Mouse (Mus musculus) layer of hippocampus, postnatal 14 days (tissue): ENCODE results near the gene Frmd5. TPM values are rescaled to one million over a fixed set of nuclear protein-coding genes. Genes with fewer than 3 reads are reported as not detected.
A peak's percentile ranks its signal among the peaks of the same experiment; 100 is the strongest.
"Not testable (repeated sequence)": the region's sequence is repeated elsewhere in the genome, so short reads cannot be mapped to it uniquely, and the experiment has no call there.

ENCODE experiments used
- DNase-seq, 2 experiments: peaks; one replicate each; pipeline ENCODE4 v3.0.0; 2021 to 2022; ENCODE audit warnings: low spot score in 2 of 2, mixed read lengths in 1 of 2
- total RNA-seq, 2 experiments: library from RNA; stranded (reverse); gene quantifications; 2 replicates each; pipeline ENCODE4 v1.2.3; 2021

Gene Frmd5
- total RNA-seq, 2 experiments from 2014 or later: 32.8 to 33.8 TPM

GRCm38 (mm10) chr2:121582809-121583376 is 224.0 kb downstream of the Frmd5 start:
- DNase-seq: peak in 1 of 2 experiments; percentile 24

- no peak for DNase-seq
Observed at GRCm38 (mm10) chr2:121575741-121576201, 231.1 kb downstream of the Frmd5 start.

- no peak for DNase-seq
Observed at GRCm38 (mm10) chr2:121574066-121574630, 232.7 kb downstream of the Frmd5 start.

GRCm38 (mm10) chr2:121571780-121572179 is 235.1 kb downstream of the Frmd5 start:
- peak; percentile 84 to 94 for DNase-seq

GRCm38 (mm10) chr2:121570999-121571655 is 235.8 kb downstream of the Frmd5 start:
- peak in 1 of 2 experiments; percentile 23 for DNase-seq

GRCm38 (mm10) chr2:121570049-121570448 is 236.8 kb downstream of the Frmd5 start:
- no peak for DNase-seq

GRCm38 (mm10) chr2:121565911-121566310 is 241.0 kb downstream of the Frmd5 start:
- no peak for DNase-seq

GRCm38 (mm10) chr2:121563117-121563516 is 243.8 kb downstream of the Frmd5 start:
- DNase-seq: no peak

GRCm38 (mm10) chr2:121551271-121551670 is 255.6 kb downstream of the Frmd5 start:
- no peak for DNase-seq

- no peak for DNase-seq
Observed at GRCm38 (mm10) chr2:121549630-121550029, 257.3 kb downstream of the Frmd5 start.

GRCm38 (mm10) chr2:121544829-121545228 is 262.1 kb downstream of the Frmd5 start:
- no peak for DNase-seq

- DNase-seq: no peak
Observed at GRCm38 (mm10) chr2:121525056-121525455, 281.8 kb downstream of the Frmd5 start.

- not testable (repeated sequence) for DNase-seq
Observed at GRCm38 (mm10) chr2:121522830-121523229, 284.1 kb downstream of the Frmd5 start.

- no peak for DNase-seq
Observed at GRCm38 (mm10) chr2:121522006-121522405, 284.9 kb downstream of the Frmd5 start.

GRCm38 (mm10) chr2:121518711-121519110 is 288.2 kb downstream of the Frmd5 start:
- not testable (repeated sequence) for DNase-seq

GRCm38 (mm10) chr2:121518106-121518505 is 288.8 kb downstream of the Frmd5 start:
- DNase-seq: no peak

- DNase-seq: no peak
Observed at GRCm38 (mm10) chr2:121514211-121514610, 292.7 kb downstream of the Frmd5 start.

GRCm38 (mm10) chr2:121512991-121513765 is 293.7 kb downstream of the Frmd5 start:
- DNase-seq: not testable (repeated sequence)

- DNase-seq: no peak
Observed at GRCm38 (mm10) chr2:121511401-121511800, 295.5 kb downstream of the Frmd5 start.

- DNase-seq: peak; percentile 18 to 36
Observed at GRCm38 (mm10) chr2:121509584-121509983, 297.3 kb downstream of the Frmd5 start.

- no peak for DNase-seq
Observed at GRCm38 (mm10) chr2:121507951-121508330, 298.9 kb downstream of the Frmd5 start.
